Mouse (Mus musculus): ENCODE measurements at regions not wholly inside any gene's neighbourhood (a gene's known extent, or its start where the extent isn't known, plus 50 kb on each side); places are given as distances from the start of the nearest gene placed in this dataset.

GRCm38 (mm10) chr8:103938283-103939230, 162.9 kb upstream of the Cdh5 start:
- DNase-seq (ENCODE audit: low spot score in 2 of 2): peak; percentile 54 to 64

- DNase-seq (ENCODE audit: low spot score in 2 of 2): peak; percentile 38 to 71
Observed at GRCm38 (mm10) chr8:103940958-103941532, 160.4 kb upstream of the Cdh5 start.

GRCm38 (mm10) chr8:103948474-103948873, 153.0 kb upstream of the Cdh5 start:
- no peak for DNase-seq (ENCODE audit: low spot score in 2 of 2)

- peak; percentile 5 to 18 for DNase-seq (ENCODE audit: low spot score in 2 of 2)
Observed at GRCm38 (mm10) chr8:103950460-103950859, 151.0 kb upstream of the Cdh5 start.

- DNase-seq (ENCODE audit: low spot score in 2 of 2): no peak
Observed at GRCm38 (mm10) chr8:103953586-103953985, 147.8 kb upstream of the Cdh5 start.

GRCm38 (mm10) chr8:103955568-103956260, 145.7 kb upstream of the Cdh5 start:
- no peak for DNase-seq (ENCODE audit: low spot score in 2 of 2)

- DNase-seq (ENCODE audit: low spot score in 2 of 2): no peak
Observed at GRCm38 (mm10) chr8:103964293-103964918, 137.0 kb upstream of the Cdh5 start.

- DNase-seq (ENCODE audit: low spot score in 2 of 2): no peak
Observed at GRCm38 (mm10) chr8:103969929-103970328, 131.5 kb upstream of the Cdh5 start.

- no peak for DNase-seq (ENCODE audit: low spot score in 2 of 2)
Observed at GRCm38 (mm10) chr8:103970511-103970910, 130.9 kb upstream of the Cdh5 start.

- no peak for DNase-seq (ENCODE audit: low spot score in 2 of 2)
Observed at GRCm38 (mm10) chr8:103970966-103971365, 130.5 kb upstream of the Cdh5 start.

- no peak for DNase-seq (ENCODE audit: low spot score in 2 of 2)
Observed at GRCm38 (mm10) chr8:103976488-103976887, 124.9 kb upstream of the Cdh5 start.

GRCm38 (mm10) chr8:103978948-103979347, 122.5 kb upstream of the Cdh5 start:
- no peak for DNase-seq (ENCODE audit: low spot score in 2 of 2)

GRCm38 (mm10) chr8:103983860-103984594, 117.4 kb upstream of the Cdh5 start:
- DNase-seq (ENCODE audit: low spot score in 2 of 2): no peak

- no peak for DNase-seq (ENCODE audit: low spot score in 2 of 2)
Observed at GRCm38 (mm10) chr8:103985640-103986039, 115.8 kb upstream of the Cdh5 start.

- DNase-seq (ENCODE audit: low spot score in 2 of 2): no peak
Observed at GRCm38 (mm10) chr8:103993897-103994296, 107.5 kb upstream of the Cdh5 start.

- no peak for DNase-seq (ENCODE audit: low spot score in 2 of 2)
Observed at GRCm38 (mm10) chr8:103998143-103998542, 103.3 kb upstream of the Cdh5 start.

- no peak for DNase-seq (ENCODE audit: low spot score in 2 of 2)
Observed at GRCm38 (mm10) chr8:104007209-104007608, 94.2 kb upstream of the Cdh5 start.

- no peak for DNase-seq (ENCODE audit: low spot score in 2 of 2)
Observed at GRCm38 (mm10) chr8:104008756-104009155, 92.7 kb upstream of the Cdh5 start.

- DNase-seq (ENCODE audit: low spot score in 2 of 2): no peak
Observed at GRCm38 (mm10) chr8:104009306-104009705, 92.1 kb upstream of the Cdh5 start.

- no peak for DNase-seq (ENCODE audit: low spot score in 2 of 2)
Observed at GRCm38 (mm10) chr8:104022231-104022630, 79.2 kb upstream of the Cdh5 start.
